Mouse (Mus musculus) cerebellum, adult 18-20 months (tissue): ENCODE measurements around the gene Glmn.
A peak's percentile ranks its signal among the peaks of the same experiment; 100 is the strongest.

Source experiments
- DNase-seq, 2 experiments: peaks; one replicate each; pipeline ENCODE4 v3.0.0; 2021

Glmn gene

DNA sequence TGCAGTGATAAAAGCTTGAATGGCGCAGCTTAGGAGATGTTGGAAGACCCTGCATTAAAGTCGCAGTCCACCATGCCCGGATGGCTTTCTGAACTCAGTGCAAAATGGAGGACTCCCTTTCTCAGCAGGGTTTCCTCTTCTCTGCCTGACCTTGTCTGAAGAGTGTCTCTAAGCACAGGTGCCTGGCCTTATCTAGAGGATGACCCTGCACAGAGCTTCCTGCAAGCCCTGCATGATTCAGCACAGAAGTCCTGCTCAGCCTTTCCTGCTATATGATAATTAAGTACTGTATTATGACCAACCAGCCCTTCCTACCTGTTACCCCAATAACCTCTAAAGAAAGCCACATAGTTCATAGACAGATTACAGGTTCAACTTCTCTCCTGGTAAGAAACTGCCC is 82.2 kb downstream of the Glmn start:
- DNase-seq: no peak

DNA sequence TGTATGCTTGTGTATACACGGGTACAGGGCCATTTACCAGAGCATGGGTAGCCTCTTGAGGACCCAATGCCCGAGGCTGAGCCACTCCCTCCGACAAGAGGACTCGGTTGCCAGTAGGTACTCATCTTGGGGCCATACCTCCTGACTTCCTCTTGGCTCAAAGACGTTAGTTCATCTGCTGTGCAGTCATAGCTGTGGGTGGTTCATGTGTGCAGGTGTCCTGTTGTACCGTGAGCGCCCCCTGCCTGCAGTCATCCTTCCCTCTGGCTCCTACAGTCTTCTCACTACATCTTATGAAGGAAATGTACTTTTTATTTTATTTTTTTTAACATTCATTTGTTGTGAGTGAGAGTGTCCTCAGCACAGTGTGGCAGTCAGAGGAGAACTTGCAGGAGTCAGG is 84.1 kb downstream of the Glmn start:
- peak; percentile 74 to 76 for DNase-seq

GRCm38 (mm10) chr5:107511326-107511725 is 86.4 kb downstream of the Glmn start:
- DNase-seq: no peak

- DNase-seq: no peak
Observed at GRCm38 (mm10) chr5:107510503-107510902, 87.2 kb downstream of the Glmn start.

- DNase-seq: no peak
Observed at GRCm38 (mm10) chr5:107507321-107507720, 90.4 kb downstream of the Glmn start, which contains the start of gene Gm42669. TSS of gene Gm42669 (plus strand) at chr5:107507621.

DNA sequence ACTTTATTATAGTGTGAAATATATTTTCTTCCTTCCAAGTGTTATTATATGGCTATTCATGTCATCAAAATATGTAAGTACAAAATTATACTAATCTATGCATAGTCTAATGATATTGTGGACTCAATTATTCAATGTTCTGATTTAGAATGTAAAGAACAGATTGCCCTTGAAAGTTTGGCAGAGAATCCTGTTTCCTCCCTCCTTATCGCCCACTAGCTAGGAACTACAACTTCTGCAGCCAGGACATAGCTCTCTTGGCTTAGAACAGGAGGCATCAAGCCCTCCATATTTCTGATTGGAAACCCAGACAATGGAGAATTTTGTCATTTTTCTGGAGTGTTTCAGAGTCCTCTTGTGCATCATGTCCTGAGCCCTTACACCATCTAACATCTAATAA is 96.9 kb downstream of the Glmn start:
- no peak for DNase-seq

- peak; percentile 81 to 83 for DNase-seq
Observed at GRCm38 (mm10) chr5:107499891-107500535, 97.7 kb downstream of the Glmn start.
